Mouse (Mus musculus): ENCODE data around the gene Pcgf2. TPM values are rescaled to one million over a fixed set of nuclear protein-coding genes. Genes with fewer than 3 reads are reported as not detected.

Pcgf2 gene
- total RNA-seq, 1 experiment from 2014 or later, result 1.5 TPM

GRCm38 (mm10) chr11:97682504-97683055 is 17.7 kb downstream of the Pcgf2 start:
- no peak for ATAC-seq (replicated peaks in 1 of 2; ENCODE audit: insufficient read depth in 1 of 2, low FRiP score in 2 of 2, low TSS enrichment in 1 of 2, low read depth in 1 of 2, poor library complexity in 2 of 2, severe bottlenecking in 2 of 2)

GRCm38 (mm10) chr11:97680430-97680829 is 19.9 kb downstream of the Pcgf2 start:
- ATAC-seq (replicated peaks in 1 of 2; ENCODE audit: insufficient read depth in 1 of 2, low FRiP score in 2 of 2, low TSS enrichment in 1 of 2, low read depth in 1 of 2, poor library complexity in 2 of 2, severe bottlenecking in 2 of 2), result no peak

GRCm38 (mm10) chr11:97678301-97678700 is 22.0 kb downstream of the Pcgf2 start:
- no peak for ATAC-seq (replicated peaks in 1 of 2; ENCODE audit: insufficient read depth in 1 of 2, low FRiP score in 2 of 2, low TSS enrichment in 1 of 2, low read depth in 1 of 2, poor library complexity in 2 of 2, severe bottlenecking in 2 of 2)

GRCm38 (mm10) chr11:97677842-97678241 is 22.5 kb downstream of the Pcgf2 start:
- no peak for ATAC-seq (replicated peaks in 1 of 2; ENCODE audit: insufficient read depth in 1 of 2, low FRiP score in 2 of 2, low TSS enrichment in 1 of 2, low read depth in 1 of 2, poor library complexity in 2 of 2, severe bottlenecking in 2 of 2)

- ATAC-seq (replicated peaks in 1 of 2; ENCODE audit: insufficient read depth in 1 of 2, low FRiP score in 2 of 2, low TSS enrichment in 1 of 2, low read depth in 1 of 2, poor library complexity in 2 of 2, severe bottlenecking in 2 of 2), result no peak
These were observed 22.9 kb downstream of the Pcgf2 start for GRCm38 (mm10) chr11:97677381-97677780.

- ATAC-seq (replicated peaks in 1 of 2; ENCODE audit: insufficient read depth in 1 of 2, low FRiP score in 2 of 2, low TSS enrichment in 1 of 2, low read depth in 1 of 2, poor library complexity in 2 of 2, severe bottlenecking in 2 of 2), result no peak
These were observed 24.1 kb downstream of the Pcgf2 start for GRCm38 (mm10) chr11:97676050-97676754.

- no peak for ATAC-seq (replicated peaks in 1 of 2; ENCODE audit: insufficient read depth in 1 of 2, low FRiP score in 2 of 2, low TSS enrichment in 1 of 2, low read depth in 1 of 2, poor library complexity in 2 of 2, severe bottlenecking in 2 of 2)
These were observed 27.1 kb downstream of the Pcgf2 start for GRCm38 (mm10) chr11:97673148-97673547.

GRCm38 (mm10) chr11:97671177-97671527 is 29.1 kb downstream of the Pcgf2 start:
- no peak for ATAC-seq (replicated peaks in 1 of 2; ENCODE audit: insufficient read depth in 1 of 2, low FRiP score in 2 of 2, low TSS enrichment in 1 of 2, low read depth in 1 of 2, poor library complexity in 2 of 2, severe bottlenecking in 2 of 2)

GRCm38 (mm10) chr11:97670234-97671176 is 29.8 kb downstream of the Pcgf2 start:
- no peak for ATAC-seq (replicated peaks in 1 of 2; ENCODE audit: insufficient read depth in 1 of 2, low FRiP score in 2 of 2, low TSS enrichment in 1 of 2, low read depth in 1 of 2, poor library complexity in 2 of 2, severe bottlenecking in 2 of 2)

- no peak for ATAC-seq (replicated peaks in 1 of 2; ENCODE audit: insufficient read depth in 1 of 2, low FRiP score in 2 of 2, low TSS enrichment in 1 of 2, low read depth in 1 of 2, poor library complexity in 2 of 2, severe bottlenecking in 2 of 2)
These were observed 30.5 kb downstream of the Pcgf2 start for GRCm38 (mm10) chr11:97669829-97670228.

- no peak for ATAC-seq (replicated peaks in 1 of 2; ENCODE audit: insufficient read depth in 1 of 2, low FRiP score in 2 of 2, low TSS enrichment in 1 of 2, low read depth in 1 of 2, poor library complexity in 2 of 2, severe bottlenecking in 2 of 2)
These were observed 31.0 kb downstream of the Pcgf2 start for GRCm38 (mm10) chr11:97669268-97669667.

GRCm38 (mm10) chr11:97668160-97668559 is 32.1 kb downstream of the Pcgf2 start:
- ATAC-seq (replicated peaks in 1 of 2; ENCODE audit: insufficient read depth in 1 of 2, low FRiP score in 2 of 2, low TSS enrichment in 1 of 2, low read depth in 1 of 2, poor library complexity in 2 of 2, severe bottlenecking in 2 of 2), result no peak

GRCm38 (mm10) chr11:97666794-97667193 is 33.5 kb downstream of the Pcgf2 start:
- ATAC-seq (replicated peaks in 1 of 2; ENCODE audit: insufficient read depth in 1 of 2, low FRiP score in 2 of 2, low TSS enrichment in 1 of 2, low read depth in 1 of 2, poor library complexity in 2 of 2, severe bottlenecking in 2 of 2), result no peak

GRCm38 (mm10) chr11:97666221-97666620 is 34.1 kb downstream of the Pcgf2 start:
- ATAC-seq (replicated peaks in 1 of 2; ENCODE audit: insufficient read depth in 1 of 2, low FRiP score in 2 of 2, low TSS enrichment in 1 of 2, low read depth in 1 of 2, poor library complexity in 2 of 2, severe bottlenecking in 2 of 2), result no peak

GRCm38 (mm10) chr11:97665431-97665830 is 34.9 kb downstream of the Pcgf2 start:
- no peak for ATAC-seq (replicated peaks in 1 of 2; ENCODE audit: insufficient read depth in 1 of 2, low FRiP score in 2 of 2, low TSS enrichment in 1 of 2, low read depth in 1 of 2, poor library complexity in 2 of 2, severe bottlenecking in 2 of 2)

- ATAC-seq (replicated peaks in 1 of 2; ENCODE audit: insufficient read depth in 1 of 2, low FRiP score in 2 of 2, low TSS enrichment in 1 of 2, low read depth in 1 of 2, poor library complexity in 2 of 2, severe bottlenecking in 2 of 2), result no peak
These were observed 35.5 kb downstream of the Pcgf2 start for GRCm38 (mm10) chr11:97664771-97665240.

GRCm38 (mm10) chr11:97664339-97664665 is 36.0 kb downstream of the Pcgf2 start:
- no peak for ATAC-seq (replicated peaks in 1 of 2; ENCODE audit: insufficient read depth in 1 of 2, low FRiP score in 2 of 2, low TSS enrichment in 1 of 2, low read depth in 1 of 2, poor library complexity in 2 of 2, severe bottlenecking in 2 of 2)

Measured in hematopoietic stem cell, adult 5-6 weeks (primary cell).